Mouse (Mus musculus): ENCODE data around the gene Adgrv1. TPM values are rescaled to one million over a fixed set of nuclear protein-coding genes. Genes with fewer than 3 reads are reported as not detected.

The Adgrv1 gene
- polyA plus RNA-seq, 1 experiment from 2014 or later = 16.6 TPM

DNA sequence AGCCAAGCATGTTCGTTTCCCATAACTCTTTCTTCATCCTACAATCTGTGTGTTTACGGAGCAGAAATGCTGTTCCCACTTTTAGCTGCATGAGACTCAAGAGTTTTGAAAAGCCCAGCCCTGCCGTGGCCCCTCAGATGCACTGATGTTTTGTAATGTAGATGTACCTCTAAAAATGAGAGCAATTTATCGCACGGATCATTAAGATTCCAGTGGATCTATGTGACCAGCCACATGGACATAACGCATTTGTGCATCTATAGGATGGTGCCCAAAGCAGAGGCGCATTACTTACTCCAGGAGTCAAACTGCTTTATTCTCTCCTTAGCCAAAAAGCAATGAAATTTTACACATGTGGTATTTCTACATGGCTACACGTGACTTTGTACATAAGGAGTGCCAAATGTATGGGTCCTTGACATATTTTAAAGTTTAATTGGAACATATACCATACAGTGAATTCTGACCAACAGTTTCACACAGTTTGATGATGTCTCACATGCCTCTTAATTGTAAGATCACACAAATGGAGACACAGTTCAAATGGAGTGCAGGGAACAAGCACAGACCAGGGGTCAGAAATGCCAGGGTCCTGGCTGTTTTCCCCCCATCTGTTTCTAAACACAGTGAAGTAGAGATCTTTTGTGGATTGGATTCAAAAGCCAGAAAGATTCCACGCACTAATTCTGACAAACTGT lies 35.9 kb downstream of the Adgrv1 start:
- H3K36me3 ChIP-seq = no peaks in the 10 kb centered on the region
- H3K27ac ChIP-seq (replicated peaks) = no peak overlapping the region; the same call in 1 of the 2 replicates
- WGBS = 26% methylated on average over 9 of the region's 9 CpGs
- H3K4me3 ChIP-seq = no peak overlapping the region
- no peak overlapping the region for H3K9ac ChIP-seq
- H3K4me2 ChIP-seq = no peak overlapping the region
- no peaks in the 10 kb centered on the region for H3K9me3 ChIP-seq
- peaks cover 18% of the 10 kb centered on the region for H3K4me1 ChIP-seq (replicated peaks)
- H3K27me3 ChIP-seq = no peaks in the 10 kb centered on the region
- ATAC-seq (ENCODE audit: low read depth) = peak; percentile 50; the same call in 1 of the 2 replicates

DNA sequence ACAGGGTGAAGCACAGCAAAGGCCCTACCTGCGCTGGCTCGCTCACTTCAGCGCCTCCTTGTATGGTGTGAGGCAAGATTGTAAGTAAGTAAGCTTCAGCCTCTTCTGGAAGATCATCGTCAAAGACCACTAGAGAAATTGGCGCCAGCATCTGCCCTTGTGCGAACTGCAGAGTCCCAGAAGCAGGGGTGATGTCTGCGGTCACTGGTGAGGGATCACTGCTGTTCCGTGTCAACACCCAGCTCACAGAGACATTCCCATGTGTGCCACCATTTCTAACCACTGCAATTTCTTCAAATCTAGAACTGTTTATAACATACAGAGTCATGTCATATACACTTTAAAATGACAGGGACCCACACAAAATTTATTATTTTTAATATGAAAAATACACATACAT lies 54.3 kb downstream of the Adgrv1 start:
- whole genome bisulfite sequencing = 94% methylated on average over 8 of the region's 8 CpGs
- no peak overlapping the region for H3K9ac ChIP-seq
- no peak for ATAC-seq (ENCODE audit: low read depth)
- H3K4me2 ChIP-seq = no peak overlapping the region
- no peaks in the 10 kb centered on the region for H3K27me3 ChIP-seq
- no peak overlapping the region for H3K4me3 ChIP-seq
- no peaks in the 10 kb centered on the region for H3K9me3 ChIP-seq
- H3K27ac ChIP-seq (replicated peaks) = no peak overlapping the region
- peaks cover 6% of the 10 kb centered on the region; the same call in 1 of the 2 replicates for H3K36me3 ChIP-seq
- no peaks in the 10 kb centered on the region for H3K4me1 ChIP-seq (replicated peaks)

DNA sequence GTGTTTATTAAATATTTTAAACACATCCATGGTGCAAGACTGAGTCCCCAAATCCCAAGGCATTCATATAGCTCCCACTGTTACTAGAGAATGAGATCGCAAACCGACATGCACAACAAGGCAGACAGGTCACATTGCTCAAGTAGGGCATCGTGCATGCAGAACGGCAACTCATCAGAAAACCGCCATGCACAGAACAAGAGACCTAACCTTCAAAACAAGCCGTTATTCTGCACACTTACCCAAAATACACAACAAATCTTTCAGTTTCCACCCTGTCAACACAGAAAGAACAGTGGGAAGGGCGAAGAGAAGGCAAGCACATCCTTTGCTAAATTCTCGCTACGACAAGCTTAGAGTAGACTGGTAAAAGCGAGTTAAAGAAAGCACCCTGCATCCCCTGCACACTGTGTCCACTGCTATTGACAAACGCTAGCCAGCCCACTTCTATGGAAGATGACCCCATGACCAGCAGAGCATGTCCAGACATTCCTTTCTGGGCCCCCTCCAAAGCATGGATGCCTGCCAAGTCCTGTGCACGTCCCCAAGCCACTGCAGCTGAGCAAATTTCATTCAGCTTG lies 62.6 kb downstream of the Adgrv1 start:
- H3K4me3 ChIP-seq = peak overlapping the region; percentile 34
- H3K9ac ChIP-seq = peak overlapping the region; percentile 57
- ATAC-seq (ENCODE audit: low read depth) = peak; percentile 88
- peaks cover 8% of the 10 kb centered on the region for H3K4me1 ChIP-seq (replicated peaks)
- WGBS = 29% methylated on average over 12 of the region's 12 CpGs
- H3K27me3 ChIP-seq = no peaks in the 10 kb centered on the region
- H3K36me3 ChIP-seq = no peaks in the 10 kb centered on the region
- peak overlapping the region; percentile 54 for H3K4me2 ChIP-seq
- no peaks in the 10 kb centered on the region for H3K9me3 ChIP-seq
- H3K27ac ChIP-seq (replicated peaks) = peak overlapping the region; percentile 67

DNA sequence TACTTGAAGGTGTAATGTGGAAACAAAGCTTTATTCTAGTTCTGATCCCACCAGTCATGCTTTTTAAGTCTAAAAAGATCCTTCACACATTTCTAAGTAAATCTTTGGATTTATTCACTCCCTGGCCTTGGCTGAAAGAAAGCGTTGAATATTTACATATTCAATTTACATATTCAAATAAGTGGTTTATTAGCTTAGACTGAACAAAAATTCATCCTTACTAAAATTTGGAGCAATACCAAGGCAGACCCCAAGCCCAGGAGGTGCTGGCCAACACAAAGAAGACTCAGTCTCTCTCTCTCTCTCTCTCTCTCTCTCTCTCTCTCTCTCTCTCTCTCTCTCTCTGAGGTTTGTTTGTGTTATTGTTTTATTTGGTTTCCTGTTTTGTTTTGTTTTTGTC lies 82.9 kb downstream of the Adgrv1 start:
- WGBS = 90% methylated on average over 1 of the region's 1 CpGs
- Histone ChIP-seq H3K36me3 (no peaks in the 10 kb centered on the region), H3K4me3 (no peak overlapping the region), H3K9ac (no peak overlapping the region), H3K4me1 (replicated peaks) (no peaks in the 10 kb centered on the region), H3K9me3 (no peaks in the 10 kb centered on the region), H3K4me2 (no peak overlapping the region), H3K27me3 (no peaks in the 10 kb centered on the region), H3K27ac (replicated peaks) (no peak overlapping the region)
- no peak for ATAC-seq (ENCODE audit: low read depth)

DNA sequence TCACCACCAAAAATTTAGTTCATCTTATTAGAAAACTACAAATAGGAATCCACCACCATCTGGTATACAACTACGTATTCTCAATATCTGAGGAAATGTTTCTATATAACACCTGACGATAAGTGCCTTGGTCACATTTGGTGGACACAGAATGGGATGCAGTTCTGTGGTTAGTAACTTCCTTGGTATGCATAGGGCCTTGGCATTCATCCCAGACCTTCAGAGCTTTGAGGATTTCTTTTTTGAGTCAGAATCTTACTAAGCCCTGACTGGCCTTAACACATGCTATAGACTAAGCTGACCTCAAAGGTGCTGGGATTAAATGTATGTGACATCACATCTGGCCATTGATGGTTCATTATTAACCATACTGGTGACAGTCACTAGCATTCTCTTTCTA lies 98.0 kb downstream of the Adgrv1 start:
- Histone ChIP-seq H3K27ac (replicated peaks) (no peak overlapping the region), H3K9me3 (no peaks in the 10 kb centered on the region), H3K27me3 (no peaks in the 10 kb centered on the region), H3K4me1 (replicated peaks) (no peaks in the 10 kb centered on the region), H3K9ac (no peak overlapping the region), H3K36me3 (no peaks in the 10 kb centered on the region), H3K4me2 (no peak overlapping the region), H3K4me3 (no peak overlapping the region)
- 97% methylated on average over 2 of the region's 2 CpGs for WGBS
- no peak for ATAC-seq (ENCODE audit: low read depth)

DNA sequence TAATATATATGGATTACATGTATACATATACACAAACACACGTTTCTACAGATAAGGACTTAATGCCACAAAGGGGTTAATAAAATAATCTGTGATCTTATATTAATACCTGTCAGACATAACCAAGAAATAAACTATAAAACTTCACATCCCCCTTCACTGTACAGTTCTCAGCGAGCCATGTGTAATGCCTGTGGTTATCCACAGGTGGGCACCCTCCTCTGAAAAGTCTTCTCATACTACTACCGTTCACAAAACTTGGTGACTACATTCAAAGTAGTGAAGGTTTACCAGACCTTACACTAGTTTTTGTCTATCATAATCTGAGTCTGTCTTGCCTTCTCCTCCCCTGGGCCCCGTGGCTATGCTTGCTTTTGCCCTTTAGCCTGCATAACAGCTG lies 106.3 kb downstream of the Adgrv1 start:
- WGBS = 60% methylated on average over 4 of the region's 4 CpGs
- Histone ChIP-seq H3K4me2 (no peak overlapping the region), H3K4me3 (no peak overlapping the region), H3K27me3 (no peaks in the 10 kb centered on the region), H3K9me3 (no peaks in the 10 kb centered on the region), H3K4me1 (replicated peaks) (no peaks in the 10 kb centered on the region), H3K36me3 (no peaks in the 10 kb centered on the region), H3K27ac (replicated peaks) (no peak overlapping the region), H3K9ac (no peak overlapping the region)
- ATAC-seq (ENCODE audit: low read depth) = no peak

DNA sequence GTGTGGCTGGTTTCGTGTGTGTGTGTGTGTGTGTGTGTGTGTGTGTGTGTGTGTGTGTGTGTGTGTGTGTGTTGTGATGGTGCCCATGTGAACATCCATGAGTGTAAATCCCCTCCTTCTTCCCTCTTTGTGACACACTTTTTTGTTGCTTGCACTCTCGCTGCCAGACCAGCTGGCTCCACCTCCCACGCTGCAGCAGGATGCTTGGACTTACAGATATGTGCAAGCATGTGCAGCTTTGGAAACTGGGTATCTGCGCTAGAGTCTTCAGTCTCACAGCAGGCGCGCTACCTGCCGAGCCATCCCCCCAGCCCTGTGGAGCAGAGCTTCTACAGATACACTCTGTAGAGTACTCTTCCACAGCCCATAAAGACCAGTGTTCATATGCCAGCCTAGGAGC lies 122.8 kb downstream of the Adgrv1 start:
- 90% methylated on average over 7 of the region's 7 CpGs for WGBS
- Histone ChIP-seq H3K36me3 (0 out of 2 replicates have a peak, but pooled peaks cover 4% of the 10 kb centered on the region), H3K4me2 (no peak overlapping the region)

DNA sequence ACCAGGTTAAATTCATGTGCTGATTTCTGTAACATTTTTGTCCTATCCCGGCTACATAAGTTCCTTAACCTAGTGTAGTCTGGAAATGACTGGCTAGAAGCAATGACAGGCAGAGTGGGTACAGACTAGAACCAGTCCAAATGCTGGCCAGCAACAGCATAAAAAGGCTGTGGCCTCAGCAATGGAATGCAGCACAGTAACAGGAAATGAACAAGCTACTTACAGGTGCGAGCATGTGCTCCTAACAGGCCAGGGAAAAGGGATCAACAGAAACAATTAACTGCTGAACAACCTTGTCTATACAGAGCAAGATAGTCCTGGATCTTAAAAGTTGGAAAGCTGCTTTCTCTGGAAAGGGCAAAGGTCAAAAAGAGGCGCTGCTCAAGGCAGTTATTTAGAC lies 135.9 kb downstream of the Adgrv1 start:
- ATAC-seq (ENCODE audit: low read depth) = no peak
- H3K4me2 ChIP-seq = no peak overlapping the region
- H3K36me3 ChIP-seq = peaks cover 16% of the 10 kb centered on the region; the same call in 1 of the 2 replicates
- no peak overlapping the region for H3K27ac ChIP-seq (replicated peaks)
- no peak overlapping the region for H3K4me3 ChIP-seq
- H3K4me1 ChIP-seq (replicated peaks) = no peaks in the 10 kb centered on the region
- no peaks in the 10 kb centered on the region for H3K9me3 ChIP-seq
- H3K27me3 ChIP-seq = no peaks in the 10 kb centered on the region
- 82% methylated on average over 3 of the region's 3 CpGs for WGBS
- H3K9ac ChIP-seq = no peak overlapping the region

More for the DNA sequence above, 122.8 kb downstream of the Adgrv1 start:
- Histone ChIP-seq H3K4me3 (no peak overlapping the region), H3K9me3 (no peaks in the 10 kb centered on the region), H3K9ac (no peak overlapping the region), H3K27me3 (no peaks in the 10 kb centered on the region), H3K27ac (replicated peaks) (no peak overlapping the region), H3K4me1 (replicated peaks) (no peaks in the 10 kb centered on the region)
- no peak for ATAC-seq (ENCODE audit: low read depth)

DNA sequence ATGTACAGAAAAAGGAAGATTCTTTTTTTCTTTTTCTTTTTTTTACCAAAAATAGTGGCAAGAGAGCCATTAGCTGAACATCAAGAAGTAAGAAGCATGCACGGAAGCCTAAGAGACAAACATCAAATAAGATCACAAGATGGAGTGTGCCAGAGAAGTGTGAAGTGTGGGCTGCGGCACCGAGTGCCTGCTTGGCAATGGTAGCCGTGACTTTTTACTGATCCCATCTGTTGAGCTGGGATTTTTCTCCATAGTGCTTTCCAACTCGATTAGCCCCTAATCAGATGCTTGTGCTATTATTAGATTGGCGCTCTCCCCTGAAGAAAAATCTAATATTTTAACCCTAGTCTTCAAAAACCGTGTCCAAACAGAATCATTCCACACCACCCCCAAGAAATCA lies 141.0 kb downstream of the Adgrv1 start:
- Histone ChIP-seq H3K4me2 (no peak overlapping the region), H3K36me3 (0 out of 2 replicates have a peak, but pooled peaks cover 7% of the 10 kb centered on the region), H3K9ac (no peak overlapping the region), H3K9me3 (no peaks in the 10 kb centered on the region), H3K4me1 (replicated peaks) (no peaks in the 10 kb centered on the region), H3K4me3 (no peak overlapping the region), H3K27me3 (no peaks in the 10 kb centered on the region), H3K27ac (replicated peaks) (no peak overlapping the region)
- WGBS = 94% methylated on average over 7 of the region's 7 CpGs
- ATAC-seq (ENCODE audit: low read depth) = no peak

DNA sequence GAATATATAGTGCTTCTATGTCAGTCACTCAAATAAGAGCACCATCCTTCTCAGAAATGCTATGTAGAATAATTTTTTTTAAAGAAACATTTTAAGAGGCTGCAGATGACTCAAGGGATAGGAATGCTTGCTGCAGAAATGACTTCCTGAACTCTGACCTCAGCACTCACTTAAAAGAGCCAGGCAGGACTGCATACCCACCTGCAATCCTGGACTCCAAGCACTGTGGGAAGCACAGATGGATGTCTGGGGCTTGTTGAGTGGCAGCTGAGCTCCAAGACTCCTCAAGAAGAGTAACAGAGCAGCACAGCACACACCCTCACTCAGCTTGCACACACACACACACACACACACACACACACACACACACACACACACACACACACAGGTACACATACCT lies 146.0 kb downstream of the Adgrv1 start:
- no peak overlapping the region for H3K4me3 ChIP-seq
- H3K9ac ChIP-seq = no peak overlapping the region

DNA sequence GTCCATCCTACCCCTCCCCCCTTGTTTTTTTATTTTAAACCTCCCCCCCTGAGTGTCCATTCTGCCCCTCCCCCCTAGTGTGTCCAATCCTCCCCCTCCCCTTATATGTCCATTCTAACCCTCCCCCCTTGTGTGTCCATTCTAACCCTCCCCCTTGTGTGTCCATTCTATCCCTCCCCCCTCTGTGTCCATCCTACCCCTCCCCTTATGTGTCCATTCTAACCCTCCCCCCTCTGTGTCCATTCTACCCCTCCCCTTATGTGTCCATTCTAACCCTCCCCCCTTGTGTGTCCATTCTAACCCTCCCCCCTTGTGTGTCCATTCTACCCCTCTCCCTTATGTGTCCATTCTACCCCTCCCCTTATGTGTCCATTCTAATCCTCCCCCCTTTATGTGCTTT lies 159.2 kb downstream of the Adgrv1 start:
- H3K4me2 ChIP-seq = no peak overlapping the region
- 0 out of 2 replicates have a peak, but pooled peaks cover 6% of the 10 kb centered on the region for H3K36me3 ChIP-seq
- no peak overlapping the region for H3K4me3 ChIP-seq
- H3K4me1 ChIP-seq (replicated peaks) = no peaks in the 10 kb centered on the region
- no peak for ATAC-seq (ENCODE audit: low read depth)
- no peak overlapping the region for H3K9ac ChIP-seq
- no peaks in the 10 kb centered on the region for H3K27me3 ChIP-seq
- no peak overlapping the region for H3K27ac ChIP-seq (replicated peaks)
- H3K9me3 ChIP-seq = no peaks in the 10 kb centered on the region

More for the DNA sequence above, 146.0 kb downstream of the Adgrv1 start:
- H3K4me2 ChIP-seq = no peak overlapping the region
- no peak overlapping the region for H3K27ac ChIP-seq (replicated peaks)
- no peak for ATAC-seq (ENCODE audit: low read depth)
- H3K36me3 ChIP-seq = 0 out of 2 replicates have a peak, but pooled peaks cover 7% of the 10 kb centered on the region
- H3K4me1 ChIP-seq (replicated peaks) = no peaks in the 10 kb centered on the region
- no peaks in the 10 kb centered on the region for H3K27me3 ChIP-seq
- H3K9me3 ChIP-seq = no peaks in the 10 kb centered on the region

DNA sequence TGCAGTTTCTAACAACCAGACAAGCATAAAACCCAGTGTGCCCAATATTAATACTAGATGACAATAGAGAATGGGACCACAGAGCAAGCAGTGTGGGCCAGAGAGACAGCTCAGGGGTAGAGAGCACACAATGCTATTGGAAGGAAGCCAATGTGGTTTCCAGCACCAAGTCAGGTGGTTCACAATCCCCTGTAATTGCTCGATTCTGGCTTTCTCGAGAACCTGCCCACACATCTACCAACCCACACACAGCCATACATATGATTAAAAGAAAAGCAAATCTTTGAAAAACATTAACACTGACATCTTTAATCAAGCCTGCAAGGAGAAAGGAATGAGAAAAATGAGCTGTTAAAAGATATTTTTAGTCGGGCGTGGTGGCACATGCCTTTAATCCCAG lies 166.3 kb downstream of the Adgrv1 start:
- Histone ChIP-seq H3K4me2 (no peak overlapping the region), H3K4me1 (replicated peaks) (no peaks in the 10 kb centered on the region), H3K27ac (replicated peaks) (no peak overlapping the region), H3K36me3 (0 out of 2 replicates have a peak, but pooled peaks cover 8% of the 10 kb centered on the region), H3K4me3 (no peak overlapping the region), H3K27me3 (no peaks in the 10 kb centered on the region), H3K9me3 (no peaks in the 10 kb centered on the region), H3K9ac (no peak overlapping the region)
- 90% methylated on average over 4 of the region's 4 CpGs for WGBS
- ATAC-seq (ENCODE audit: low read depth) = no peak

DNA sequence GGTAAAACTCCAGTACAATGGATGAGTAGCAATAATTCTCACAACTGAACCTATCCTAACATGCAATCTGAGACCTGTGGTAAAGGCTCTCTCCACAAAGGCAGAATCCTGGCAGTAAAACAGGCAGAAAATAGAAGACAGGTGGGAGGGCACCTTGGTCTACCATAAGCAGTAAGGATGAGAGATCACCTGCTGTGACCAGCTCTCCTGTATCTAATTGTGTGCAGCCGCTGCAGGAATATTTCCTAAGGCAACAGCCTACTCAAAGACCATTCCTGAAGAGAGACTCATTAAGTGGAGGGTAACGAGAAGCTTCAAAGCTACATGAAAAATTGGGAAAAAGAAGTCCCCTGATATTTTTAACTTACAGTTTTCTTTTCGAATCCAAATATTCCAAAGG lies 167.2 kb downstream of the Adgrv1 start:
- H3K36me3 ChIP-seq = 0 out of 2 replicates have a peak, but pooled peaks cover 6% of the 10 kb centered on the region
- H3K4me3 ChIP-seq = no peak overlapping the region
- H3K4me2 ChIP-seq = no peak overlapping the region
- H3K27ac ChIP-seq (replicated peaks) = no peak overlapping the region
- no peaks in the 10 kb centered on the region for H3K9me3 ChIP-seq
- no peaks in the 10 kb centered on the region for H3K4me1 ChIP-seq (replicated peaks)
- WGBS = 78% methylated on average over 3 of the region's 3 CpGs
- H3K27me3 ChIP-seq = no peaks in the 10 kb centered on the region
- H3K9ac ChIP-seq = no peak overlapping the region
- no peak for ATAC-seq (ENCODE audit: low read depth)

Measured in neural tube, embryonic 13.5 days (tissue).